15 mouse cellular contexts compared by ENCODE assay signal in genomic region chr12:91134740-91135517, GRCm38 (mm10).
"Had no signal": no experiment of that assay in that cellular context is flagged by ENCODE, and none has a peak within 500 bp of the region (broad histone marks: within the 10 kb centered on the region; RNA-seq: fewer than 3 reads in every experiment).

No protein-coding gene starts in this region.

- H3K27me3 ChIP-seq: limb, embryonic 13.5 days; liver, embryonic 13.5 days; lung, embryonic 15.5 days; megakaryocyte, embryonic 14.5 days; midbrain, embryonic 13.5 days had no signal

- H3K4me3 ChIP-seq: limb, embryonic 10.5 days; limb, embryonic 13.5 days; liver, embryonic 13.5 days; lung, embryonic 15.5 days; megakaryocyte, embryonic 14.5 days; midbrain, embryonic 10.5 days; midbrain, embryonic 13.5 days had no signal

- H3K9ac ChIP-seq: limb, embryonic 13.5 days; liver, embryonic 13.5 days; lung, embryonic 15.5 days; midbrain, embryonic 13.5 days had no signal

- H3K27ac ChIP-seq: kidney, postnatal 0 days; limb, embryonic 10.5 days; limb, embryonic 13.5 days; liver, embryonic 13.5 days; lung, embryonic 15.5 days; midbrain, embryonic 10.5 days; midbrain, embryonic 13.5 days had no signal

- DNase-seq: kidney, adult 2 months; kidney, postnatal 25 days; liver; liver, embryonic 13.5 days; lung, postnatal 10 days; lung, postnatal 36 days; thymus, adult 18-20 months; thymus, postnatal 36 days had no signal

- H3K4me1 ChIP-seq: limb, embryonic 10.5 days; limb, embryonic 13.5 days; liver, embryonic 13.5 days; lung, embryonic 15.5 days; megakaryocyte, embryonic 14.5 days; midbrain, embryonic 10.5 days; midbrain, embryonic 13.5 days had no signal

- H3K36me3 ChIP-seq: limb, embryonic 10.5 days; limb, embryonic 13.5 days; liver, embryonic 13.5 days; lung, embryonic 15.5 days; midbrain, embryonic 10.5 days; midbrain, embryonic 13.5 days had no signal

- ATAC-seq: midbrain, embryonic 13.5 days had no signal

- H3K4me2 ChIP-seq: limb, embryonic 13.5 days; liver, embryonic 13.5 days; lung, embryonic 15.5 days; midbrain, embryonic 13.5 days had no signal

- H3K9me3 ChIP-seq: limb, embryonic 10.5 days; limb, embryonic 13.5 days; liver, embryonic 13.5 days; lung, embryonic 15.5 days; megakaryocyte, embryonic 14.5 days; midbrain, embryonic 10.5 days; midbrain, embryonic 13.5 days had no signal
